Mouse (Mus musculus): ENCODE measurements around the gene Ndufv1. TPM values are rescaled to one million over a fixed set of nuclear protein-coding genes. Genes with fewer than 3 reads are reported as not detected.

The Ndufv1 gene
- polyA plus RNA-seq, 1 experiment, result 170 TPM

- WGBS, result 93% methylated on average over 8 of the region's 8 CpGs
- Histone ChIP-seq H3K27ac (ENCODE audit: control insufficient read depth, insufficient read depth, low read length) (no peak overlapping the region), H3K27me3 (ENCODE audit: control insufficient read depth, insufficient read depth, low read length) (no peaks in the 10 kb centered on the region), H3K4me1 (replicated peaks; ENCODE audit: control insufficient read depth, insufficient read depth, low read length) (peaks cover 18% of the 10 kb centered on the region), H3K36me3 (ENCODE audit: control insufficient read depth, insufficient read depth, low read length) (no peaks in the 10 kb centered on the region), H3K4me3 (ENCODE audit: control insufficient read depth, insufficient read depth, low read length) (no peak overlapping the region)
- TF ChIP-seq CTCF (IDR thresholded peaks at IDR 0.05; ENCODE audit: borderline replicate concordance, control insufficient read depth, extremely low read depth, insufficient read depth, low read length, poor library complexity) (no peak), POLR2A (IDR thresholded peaks at IDR 0.05; ENCODE audit: control insufficient read depth, extremely low read depth, insufficient read depth, low read length, poor library complexity) (no peak)
- no peak for DNase-seq
These were observed 14.3 kb downstream of the Ndufv1 start for GRCm38 (mm10) chr19:3998335-3998734.

- no peak overlapping the region for H3K4me3 ChIP-seq (ENCODE audit: control insufficient read depth, insufficient read depth, low read length)
- no peak overlapping the region for H3K27ac ChIP-seq (ENCODE audit: control insufficient read depth, insufficient read depth, low read length)
- no peak for DNase-seq
- TF ChIP-seq CTCF (IDR thresholded peaks at IDR 0.05; ENCODE audit: borderline replicate concordance, control insufficient read depth, extremely low read depth, insufficient read depth, low read length, poor library complexity) (no peak), POLR2A (IDR thresholded peaks at IDR 0.05; ENCODE audit: control insufficient read depth, extremely low read depth, insufficient read depth, low read length, poor library complexity) (no peak)
- peaks cover 18% of the 10 kb centered on the region for H3K4me1 ChIP-seq (replicated peaks; ENCODE audit: control insufficient read depth, insufficient read depth, low read length)
- WGBS, result 90% methylated on average over 8 of the region's 8 CpGs
- no peaks in the 10 kb centered on the region for H3K27me3 ChIP-seq (ENCODE audit: control insufficient read depth, insufficient read depth, low read length)
- H3K36me3 ChIP-seq (ENCODE audit: control insufficient read depth, insufficient read depth, low read length), result no peaks in the 10 kb centered on the region
These were observed 15.4 kb downstream of the Ndufv1 start for GRCm38 (mm10) chr19:3997231-3997630.

DNA sequence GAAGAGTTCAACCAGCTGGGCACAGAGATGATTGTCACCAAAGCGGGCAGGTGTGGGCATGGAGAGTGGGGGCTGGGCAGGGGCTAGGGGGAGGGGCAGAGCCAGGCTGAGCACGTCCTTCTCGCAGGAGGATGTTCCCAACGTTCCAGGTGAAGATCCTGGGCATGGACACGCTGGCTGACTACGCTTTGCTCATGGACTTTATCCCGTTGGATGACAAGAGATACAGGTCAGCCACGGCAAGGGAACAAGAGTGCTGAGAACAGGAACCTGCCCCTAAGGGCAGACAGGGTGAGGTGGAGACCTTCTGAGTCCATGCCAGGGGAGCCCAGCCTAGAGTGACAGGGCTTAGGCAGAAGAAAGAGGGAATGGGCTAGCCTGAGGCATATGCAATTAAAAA lies 15.9 kb downstream of the Ndufv1 start:
- no peaks in the 10 kb centered on the region for H3K36me3 ChIP-seq (ENCODE audit: control insufficient read depth, insufficient read depth, low read length)
- DNase-seq, result no peak
- H3K4me1 ChIP-seq (replicated peaks; ENCODE audit: control insufficient read depth, insufficient read depth, low read length), result peaks cover 18% of the 10 kb centered on the region
- no peaks in the 10 kb centered on the region for H3K27me3 ChIP-seq (ENCODE audit: control insufficient read depth, insufficient read depth, low read length)
- H3K27ac ChIP-seq (ENCODE audit: control insufficient read depth, insufficient read depth, low read length), result no peak overlapping the region
- 82% methylated on average over 8 of the region's 8 CpGs for WGBS
- no peak for TF ChIP-seq CTCF (IDR thresholded peaks at IDR 0.05; ENCODE audit: borderline replicate concordance, control insufficient read depth, extremely low read depth, insufficient read depth, low read length, poor library complexity)
- TF ChIP-seq POLR2A (IDR thresholded peaks at IDR 0.05; ENCODE audit: control insufficient read depth, extremely low read depth, insufficient read depth, low read length, poor library complexity), result no peak
- no peak overlapping the region for H3K4me3 ChIP-seq (ENCODE audit: control insufficient read depth, insufficient read depth, low read length)

GRCm38 (mm10) chr19:3996106-3996505 lies 16.5 kb downstream of the Ndufv1 start:
- DNase-seq, result no peak
- Histone ChIP-seq H3K36me3 (ENCODE audit: control insufficient read depth, insufficient read depth, low read length) (no peaks in the 10 kb centered on the region), H3K27me3 (ENCODE audit: control insufficient read depth, insufficient read depth, low read length) (no peaks in the 10 kb centered on the region), H3K4me1 (replicated peaks; ENCODE audit: control insufficient read depth, insufficient read depth, low read length) (peaks cover 15% of the 10 kb centered on the region), H3K27ac (ENCODE audit: control insufficient read depth, insufficient read depth, low read length) (no peak overlapping the region), H3K4me3 (ENCODE audit: control insufficient read depth, insufficient read depth, low read length) (no peak overlapping the region)
- WGBS, result 73% methylated on average over 7 of the region's 7 CpGs
- TF ChIP-seq CTCF (IDR thresholded peaks at IDR 0.05; ENCODE audit: borderline replicate concordance, control insufficient read depth, extremely low read depth, insufficient read depth, low read length, poor library complexity) (no peak), POLR2A (IDR thresholded peaks at IDR 0.05; ENCODE audit: control insufficient read depth, extremely low read depth, insufficient read depth, low read length, poor library complexity) (no peak)

- Histone ChIP-seq H3K27ac (ENCODE audit: control insufficient read depth, insufficient read depth, low read length) (no peak overlapping the region), H3K4me1 (replicated peaks; ENCODE audit: control insufficient read depth, insufficient read depth, low read length) (peaks cover 10% of the 10 kb centered on the region), H3K36me3 (ENCODE audit: control insufficient read depth, insufficient read depth, low read length) (no peaks in the 10 kb centered on the region), H3K4me3 (ENCODE audit: control insufficient read depth, insufficient read depth, low read length) (no peak overlapping the region), H3K27me3 (ENCODE audit: control insufficient read depth, insufficient read depth, low read length) (no peaks in the 10 kb centered on the region)
- no peak for DNase-seq
- TF ChIP-seq CTCF (IDR thresholded peaks at IDR 0.05; ENCODE audit: borderline replicate concordance, control insufficient read depth, extremely low read depth, insufficient read depth, low read length, poor library complexity) (no peak), POLR2A (IDR thresholded peaks at IDR 0.05; ENCODE audit: control insufficient read depth, extremely low read depth, insufficient read depth, low read length, poor library complexity) (no peak)
- WGBS, result 95% methylated on average over 3 of the region's 3 CpGs
These were observed 17.1 kb downstream of the Ndufv1 start for GRCm38 (mm10) chr19:3995505-3995904.

DNA sequence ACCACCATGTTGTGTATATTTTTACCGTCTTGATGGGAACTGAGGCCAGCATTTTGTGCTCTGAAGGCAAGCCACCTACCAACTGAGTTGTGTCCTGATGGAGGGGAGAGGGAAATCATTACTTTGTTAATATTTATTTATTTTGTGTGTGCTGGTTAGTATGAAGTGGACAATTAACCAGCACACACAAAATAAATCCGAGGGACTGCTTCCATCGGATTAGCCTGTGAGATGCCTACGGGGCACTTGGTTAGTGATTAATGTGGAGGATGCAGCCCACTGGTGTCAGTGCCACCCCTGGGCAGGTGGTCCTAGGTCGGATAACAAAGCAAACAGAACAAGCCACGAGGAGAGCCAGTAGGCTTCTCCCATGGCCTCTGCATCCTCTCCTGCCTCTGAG lies 17.7 kb downstream of the Ndufv1 start:
- Histone ChIP-seq H3K4me3 (ENCODE audit: control insufficient read depth, insufficient read depth, low read length) (no peak overlapping the region), H3K36me3 (ENCODE audit: control insufficient read depth, insufficient read depth, low read length) (no peaks in the 10 kb centered on the region), H3K27ac (ENCODE audit: control insufficient read depth, insufficient read depth, low read length) (no peak overlapping the region), H3K27me3 (ENCODE audit: control insufficient read depth, insufficient read depth, low read length) (no peaks in the 10 kb centered on the region), H3K4me1 (replicated peaks; ENCODE audit: control insufficient read depth, insufficient read depth, low read length) (peaks cover 10% of the 10 kb centered on the region)
- TF ChIP-seq CTCF (IDR thresholded peaks at IDR 0.05; ENCODE audit: borderline replicate concordance, control insufficient read depth, extremely low read depth, insufficient read depth, low read length, poor library complexity), result no peak
- no peak for TF ChIP-seq POLR2A (IDR thresholded peaks at IDR 0.05; ENCODE audit: control insufficient read depth, extremely low read depth, insufficient read depth, low read length, poor library complexity)
- WGBS, result 93% methylated on average over 6 of the region's 6 CpGs
- DNase-seq, result no peak

DNA sequence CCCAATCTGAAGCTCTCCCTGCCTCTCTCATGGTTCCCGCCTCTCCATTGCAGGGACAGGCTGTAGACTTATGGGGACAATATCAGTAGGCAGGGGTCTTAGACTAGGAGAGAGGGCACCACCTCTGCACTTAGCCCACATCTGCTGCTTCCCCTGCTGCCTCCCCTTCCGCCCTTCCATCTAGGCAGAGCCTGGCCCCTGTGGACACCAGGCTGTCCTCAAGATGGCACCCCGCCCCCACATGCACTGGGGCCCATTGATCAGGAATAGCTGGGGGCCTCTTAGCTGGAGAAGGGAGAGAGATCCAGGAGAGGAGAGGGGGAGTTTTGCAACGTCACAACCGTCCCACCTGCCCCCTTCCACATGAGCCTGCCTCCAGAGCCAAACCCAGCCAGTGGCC lies 20.2 kb downstream of the Ndufv1 start, which contains the start of gene Tbx10:
TSS of gene Tbx10 (plus strand) at position 337 of the 400 bp plus-strand sequence.
- Histone ChIP-seq H3K27ac (ENCODE audit: control insufficient read depth, insufficient read depth, low read length) (no peak within 1 kb of the TSS), H3K36me3 (ENCODE audit: control insufficient read depth, insufficient read depth, low read length) (no peaks in the 10 kb centered on the region), H3K27me3 (ENCODE audit: control insufficient read depth, insufficient read depth, low read length) (no peaks in the 10 kb centered on the region), H3K4me1 (replicated peaks; ENCODE audit: control insufficient read depth, insufficient read depth, low read length) (no peaks in the 10 kb centered on the region), H3K4me3 (ENCODE audit: control insufficient read depth, insufficient read depth, low read length) (no peak within 1 kb of the TSS)
- TF ChIP-seq POLR2A (IDR thresholded peaks at IDR 0.05; ENCODE audit: control insufficient read depth, extremely low read depth, insufficient read depth, low read length, poor library complexity) (no peak), CTCF (IDR thresholded peaks at IDR 0.05; ENCODE audit: borderline replicate concordance, control insufficient read depth, extremely low read depth, insufficient read depth, low read length, poor library complexity) (no peak)
- WGBS, result 86% methylated on average over 5 of the region's 5 CpGs
- DNase-seq, result no peak

All from thymus, adult 2 months (tissue).